8 mouse cellular contexts compared by ENCODE assay signal in the genomic region with DNA sequence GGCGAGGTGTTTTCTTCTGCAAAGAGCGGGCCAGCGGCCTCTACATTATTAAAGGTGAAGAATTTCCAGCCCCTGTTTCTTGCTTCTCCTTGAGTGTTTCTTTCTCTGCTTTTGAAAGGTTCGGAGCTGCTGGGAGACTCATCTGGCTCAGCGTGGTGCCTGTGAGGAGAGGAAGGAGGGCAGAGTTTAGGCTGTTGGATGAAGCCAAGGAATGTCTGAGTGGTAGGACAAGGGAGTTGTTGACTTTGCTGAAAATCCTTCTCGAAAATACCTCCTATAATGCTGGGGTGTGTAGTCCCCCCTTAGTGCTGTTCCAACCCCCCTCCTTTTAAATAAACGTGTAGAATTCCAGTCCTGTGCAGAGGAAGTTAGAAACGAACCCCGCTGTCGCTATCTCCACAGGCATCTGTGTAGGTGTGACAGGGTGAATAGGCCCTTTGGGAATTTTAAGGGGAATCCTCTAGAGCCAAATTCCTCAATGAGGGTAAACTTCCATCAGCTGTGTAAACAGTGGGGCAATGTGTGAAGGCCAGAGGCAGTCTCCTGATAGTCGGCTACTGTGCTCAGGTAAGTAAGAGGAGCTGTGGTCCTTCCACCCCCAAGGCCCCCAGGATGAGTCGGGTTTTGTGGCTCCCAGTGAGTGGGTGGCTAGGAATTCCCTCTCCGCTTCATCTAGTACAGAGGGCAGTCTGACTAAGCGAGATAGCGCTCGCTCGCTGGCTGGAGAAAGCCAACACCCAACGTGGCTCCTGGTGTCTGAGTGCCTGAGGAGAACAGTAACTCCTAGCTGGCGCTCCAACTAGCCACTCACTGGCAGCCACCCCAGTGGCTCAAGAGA. TPM values are rescaled to one million over a fixed set of nuclear protein-coding genes. Genes with fewer than 3 reads are reported as not detected.
DNase-seq lines count a peak whose midpoint lies in the region; ATAC-seq lines count a peak whose summit lies in the region.
"Had no signal": no experiment of that assay in that cellular context is flagged by ENCODE, and none has a peak within 500 bp of the region (broad histone marks: within the 10 kb centered on the region; RNA-seq: fewer than 3 reads in every experiment).

No protein-coding gene starts in this region.

- H3K27me3 ChIP-seq in liver, embryonic 13.5 days = no peaks in the 10 kb centered on the region
- H3K27me3 ChIP-seq in forebrain, embryonic 11.5 days (ENCODE audit: control insufficient read depth, insufficient read depth, low read length) = no peaks in the 10 kb centered on the region

- intact Hi-C loops in gastrocnemius, postnatal 36 days (cut with DNase I) = no loop called here

- 32% methylated on average over 19 of the region's 19 CpGs for WGBS in liver, embryonic 13.5 days (ENCODE audit: insufficient replicate concordance)
- 59% methylated on average over 19 of the region's 19 CpGs for WGBS in forebrain, embryonic 11.5 days

- peaks cover 9% of the 10 kb centered on the region; the same call in 1 of the 2 replicates for H3K4me1 ChIP-seq in liver, embryonic 13.5 days (replicated peaks)
- H3K4me1 ChIP-seq in forebrain, embryonic 11.5 days (replicated peaks; ENCODE audit: control insufficient read depth, insufficient read depth, low read length) = no peaks in the 10 kb centered on the region

- ATAC-seq in liver, embryonic 13.5 days (ENCODE audit: low read depth) = peak; percentile 61
- ATAC-seq in megakaryocyte, adult 5-6 weeks (ENCODE audit: poor library complexity, severe bottlenecking) = no peak
- no peak for ATAC-seq in forebrain, embryonic 11.5 days (replicated peaks; ENCODE audit: low FRiP score)

- H3K4me2 ChIP-seq in liver, embryonic 13.5 days = no peak overlapping the region
- H3K4me2 ChIP-seq in forebrain, embryonic 11.5 days (ENCODE audit: low read depth, low read length, severe bottlenecking) = no peak overlapping the region

- H3K9ac ChIP-seq in liver, embryonic 13.5 days = no peak overlapping the region
- no peak overlapping the region for H3K9ac ChIP-seq in forebrain, embryonic 11.5 days (ENCODE audit: low read length)

- no peak overlapping the region for H3K27ac ChIP-seq in liver, embryonic 13.5 days
- no peak overlapping the region for H3K27ac ChIP-seq in forebrain, embryonic 11.5 days (ENCODE audit: low read depth, low read length)

- no peaks in the 10 kb centered on the region for H3K9me3 ChIP-seq in liver, embryonic 13.5 days (replicated peaks)
- H3K9me3 ChIP-seq in forebrain, embryonic 11.5 days (ENCODE audit: control insufficient read depth, low read length) = no peaks in the 10 kb centered on the region

- no peaks in the 10 kb centered on the region for H3K36me3 ChIP-seq in liver, embryonic 13.5 days
- H3K36me3 ChIP-seq in forebrain, embryonic 11.5 days (ENCODE audit: control insufficient read depth, insufficient read depth, low read length) = no peaks in the 10 kb centered on the region

- peak; percentile 96 for DNase-seq in 3T3-L1 (ENCODE audit: low read depth, low spot score)
- peak; percentile 84 for DNase-seq in NIH3T3 (ENCODE audit: low read depth)
- DNase-seq in gastrocnemius, postnatal 36 days = peak; percentile 33 to 46
- no peak for DNase-seq in liver, embryonic 13.5 days
- DNase-seq in testis, postnatal 14 days (ENCODE audit: low spot score) = no peak
- no peak for DNase-seq in forebrain, embryonic 11.5 days (ENCODE audit: low spot score)
- DNase-seq: thymus, postnatal 4 days had no signal

- H3K4me3 ChIP-seq in liver, embryonic 13.5 days (replicated peaks) = no peak overlapping the region
- no peak overlapping the region for H3K4me3 ChIP-seq in forebrain, embryonic 11.5 days (ENCODE audit: low read depth, low read length)

RNA-seq across cellular contexts. Expression of gene Ccn1, which starts 35.0 kb away (rescaled TPM):
- 10 to 100 TPM; 18.1 to 23.3 TPM for total RNA-seq in gastrocnemius, postnatal 36 days (2021)
- polyA plus RNA-seq in liver, embryonic 13.5 days (2015; fragmentation: Nextera tagmentation; extraction: Ambion mirVana) = 6.3 and 7.5 TPM in 2 replicates
- total RNA-seq in megakaryocyte, adult 5-6 weeks (2015) = not detected in 2 replicates
- 0.08 and 0.15 TPM in 2 replicates for total RNA-seq in megakaryocyte, adult 5-6 weeks (2017)
- polyA plus RNA-seq in forebrain, embryonic 11.5 days (2014; fragmentation: Nextera tagmentation; extraction: Ambion mirVana) = 36.7 and 39.2 TPM in 2 replicates

Comparison
In these comparisons a context has a peak if more than half of its experiments do, and no peak if none do; other contexts are left out.
1. DNase-seq: peak in 3T3-L1 (single experiment), NIH3T3 (single experiment) and gastrocnemius, postnatal 36 days (2 of 2); none in liver, embryonic 13.5 days (single experiment), testis, postnatal 14 days (single experiment) and forebrain, embryonic 11.5 days (single experiment).
2. RNA of gene Ccn1, which starts 35.0 kb away (total RNA-seq): 18.1 to 23.3 TPM in gastrocnemius, postnatal 36 days; 0.08 to 0.15 TPM in megakaryocyte, adult 5-6 weeks; every median in the first group is over 10 times any median in the second.